Mouse (Mus musculus) kidney, adult 8-10 months (tissue): Measurements from ENCODE around the gene Rbpj.
A peak's percentile ranks its signal among the peaks of the same experiment; 100 is the strongest.

Experiments used
- DNase-seq, 2 experiments: peaks; one replicate each; pipeline ENCODE4 v3.0.0; 2022

Gene Rbpj

DNA sequence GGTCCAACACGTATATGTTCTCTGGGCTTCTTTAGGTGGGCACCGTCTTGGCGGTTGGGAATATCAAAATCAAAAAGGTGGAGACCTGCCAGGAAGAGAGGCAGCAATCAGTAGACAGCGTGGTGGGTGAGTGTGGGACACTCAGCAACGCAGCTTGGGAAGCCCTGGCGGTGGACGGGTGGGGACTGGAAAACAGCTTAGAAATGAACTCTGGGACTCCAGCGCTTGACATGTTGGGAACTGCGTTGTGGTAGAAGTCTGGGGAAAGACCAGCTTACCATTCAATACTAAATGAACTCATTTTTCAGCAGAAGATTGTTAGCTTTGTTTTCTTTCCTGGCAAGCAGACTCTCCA, 3.8 kb downstream of the Rbpj start:
- DNase-seq, result no peak

- DNase-seq, result peak in 1 of 2 experiments; percentile 18
Measured at GRCm38 (mm10) chr5:53470141-53471079, 4.5 kb downstream of the Rbpj start.

GRCm38 (mm10) chr5:53472485-53472884, 6.5 kb downstream of the Rbpj start:
- DNase-seq, result no peak

DNA sequence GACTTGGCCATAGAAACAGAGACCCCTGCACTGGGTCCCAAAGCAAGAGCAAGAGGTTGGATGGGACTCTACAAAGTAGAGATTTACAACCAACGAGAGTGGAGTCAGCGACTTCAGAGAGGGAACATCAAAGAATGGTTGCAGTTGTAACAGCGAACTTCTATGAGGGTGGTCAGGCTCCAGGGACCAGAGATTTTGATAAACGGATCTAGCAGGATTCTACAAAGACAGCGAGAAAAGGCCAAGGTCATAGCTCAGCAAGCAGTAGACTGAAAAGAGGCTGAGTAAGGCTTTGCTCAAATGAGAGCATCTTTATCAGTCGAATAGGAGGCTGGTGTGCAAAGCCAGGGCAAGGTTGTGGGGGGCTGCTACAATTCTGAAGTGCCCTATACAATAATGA, 13.2 kb downstream of the Rbpj start:
- no peak for DNase-seq

- no peak for DNase-seq
Measured at GRCm38 (mm10) chr5:53479891-53480290, 13.9 kb downstream of the Rbpj start.

DNA sequence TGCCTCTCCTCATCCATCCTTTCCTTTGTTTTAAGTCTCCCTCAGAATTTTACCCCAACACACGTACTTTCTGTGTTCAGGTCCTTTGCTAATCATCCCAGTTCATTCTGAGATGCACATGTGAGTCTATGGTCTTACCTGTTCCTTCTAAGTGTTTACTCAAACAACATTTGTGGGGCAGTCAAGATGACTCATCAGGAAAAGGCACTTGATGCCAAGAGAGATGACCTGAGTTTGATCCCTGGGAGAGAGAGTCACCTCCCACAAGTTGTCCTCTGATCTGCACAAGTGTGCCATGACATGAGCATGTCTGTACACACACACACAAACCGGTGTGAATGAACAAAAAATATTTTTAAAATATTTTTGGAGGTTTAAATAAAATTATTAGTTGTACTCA, 15.1 kb downstream of the Rbpj start:
- no peak for DNase-seq

DNA sequence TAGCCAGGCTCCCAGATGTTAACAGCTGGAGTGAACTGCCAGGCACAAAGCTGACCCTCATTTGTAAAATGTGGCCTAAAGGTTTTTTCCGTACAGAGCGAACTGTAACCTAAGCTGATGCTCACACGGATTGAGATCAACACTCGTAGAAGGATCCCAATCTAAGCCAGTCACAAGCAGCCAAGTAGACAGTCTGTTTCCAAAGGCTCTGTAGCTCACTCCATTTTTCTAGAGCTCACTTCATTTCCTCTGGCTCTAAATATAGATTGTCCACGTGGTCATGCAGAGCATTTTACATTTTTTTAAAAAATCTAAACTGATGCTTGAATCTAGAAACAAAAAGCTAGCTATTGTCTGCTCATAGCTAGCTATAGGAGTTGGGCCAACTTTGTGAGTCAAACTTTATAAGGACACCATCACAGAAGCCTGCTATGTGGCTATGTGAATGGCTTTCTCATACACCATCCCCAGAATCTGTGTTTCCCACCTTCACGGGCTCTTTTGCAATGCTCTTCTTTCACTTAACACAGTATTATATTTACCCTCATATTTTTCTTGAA, 19.2 kb downstream of the Rbpj start:
- no peak for DNase-seq

GRCm38 (mm10) chr5:53485934-53486475, 20.1 kb downstream of the Rbpj start:
- DNase-seq, result no peak

DNA sequence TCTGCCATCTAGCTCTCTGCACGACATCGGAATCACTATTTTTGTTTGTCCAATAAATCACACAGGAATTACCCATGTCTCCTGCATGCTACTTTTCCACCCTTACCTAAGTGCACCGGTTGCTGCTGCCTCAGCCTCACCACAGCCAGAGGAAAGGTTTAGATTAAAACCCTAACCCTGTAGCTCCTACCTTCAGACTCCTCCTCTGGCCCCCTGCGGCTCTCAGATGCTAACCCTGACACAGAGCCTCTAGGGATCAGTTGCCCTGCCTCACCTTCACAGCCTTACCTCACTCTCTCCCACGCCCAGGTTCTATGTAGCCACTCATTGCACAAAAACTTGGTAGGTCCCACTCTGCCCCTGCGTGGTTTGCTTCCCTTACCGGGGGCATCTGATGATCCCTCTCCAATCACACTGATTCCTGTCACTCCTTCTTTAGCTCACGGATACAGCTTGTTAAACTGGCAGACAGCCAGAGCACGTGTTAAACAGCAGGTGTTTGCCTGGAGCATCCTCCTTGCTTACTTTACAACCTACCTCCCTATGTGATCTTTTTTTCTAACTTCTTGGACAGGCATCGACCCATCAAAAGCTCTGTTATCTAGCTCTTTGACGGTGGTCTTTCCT, 21.1 kb downstream of the Rbpj start:
- no peak for DNase-seq

DNA sequence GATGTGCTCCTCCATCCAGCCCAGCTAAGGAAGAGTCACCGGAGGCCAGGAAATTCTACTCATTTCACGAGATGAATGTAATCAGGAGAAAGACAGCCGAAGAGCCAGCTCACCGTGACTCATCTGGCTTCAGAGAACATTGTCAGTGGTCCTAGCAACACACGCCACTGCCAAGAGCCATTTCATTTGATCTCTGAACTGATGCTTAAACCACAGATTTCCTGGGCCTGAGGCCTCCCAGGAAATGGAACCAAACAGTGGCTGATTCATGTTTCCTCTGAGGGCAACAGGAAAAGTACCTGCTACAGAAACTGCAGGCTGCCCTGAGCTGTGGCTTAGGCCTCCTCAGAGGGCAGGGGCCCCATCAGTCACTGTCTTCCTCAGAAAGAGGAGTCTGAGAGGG, 24.7 kb downstream of the Rbpj start:
- no peak for DNase-seq

- DNase-seq, result no peak
Measured at GRCm38 (mm10) chr5:53493756-53494155, 27.8 kb downstream of the Rbpj start.

GRCm38 (mm10) chr5:53494536-53495159, 28.7 kb downstream of the Rbpj start:
- DNase-seq, result no peak

DNA sequence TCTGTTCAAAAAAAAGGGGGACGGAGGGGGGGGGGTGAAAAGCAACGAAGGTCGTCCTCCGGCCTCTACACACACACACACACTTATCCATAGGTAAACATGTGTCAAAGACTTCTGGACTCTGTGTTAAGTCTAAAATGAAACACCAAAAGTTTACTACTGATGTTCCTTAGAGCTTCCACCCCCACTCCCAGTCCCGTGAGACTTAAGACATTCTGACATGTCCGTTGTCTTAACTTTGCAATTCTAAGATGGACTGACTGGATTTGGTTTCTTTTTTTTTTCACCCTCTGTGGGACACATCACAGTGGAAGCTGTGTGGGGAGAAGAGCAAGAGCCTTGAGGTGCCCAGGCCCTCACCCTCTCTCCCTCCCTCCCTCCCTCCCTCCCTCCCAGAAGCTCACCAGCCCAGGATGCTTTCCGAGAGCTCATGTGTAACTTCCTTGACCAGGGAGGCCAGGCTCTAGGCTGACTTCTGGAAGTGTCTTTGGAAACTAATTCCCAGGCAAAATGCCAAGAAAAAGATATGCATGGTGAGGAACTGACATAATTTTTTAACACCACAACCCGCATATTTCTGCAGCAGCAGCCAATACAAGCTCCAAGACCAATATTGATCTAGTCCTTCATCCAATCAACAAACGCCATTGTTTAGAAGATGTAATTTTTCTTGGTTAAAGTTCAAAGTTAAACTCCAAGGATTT, 31.0 kb downstream of the Rbpj start:
- DNase-seq, result peak in 1 of 2 experiments; percentile 61

GRCm38 (mm10) chr5:53499571-53499970, 33.6 kb downstream of the Rbpj start:
- DNase-seq, result no peak

DNA sequence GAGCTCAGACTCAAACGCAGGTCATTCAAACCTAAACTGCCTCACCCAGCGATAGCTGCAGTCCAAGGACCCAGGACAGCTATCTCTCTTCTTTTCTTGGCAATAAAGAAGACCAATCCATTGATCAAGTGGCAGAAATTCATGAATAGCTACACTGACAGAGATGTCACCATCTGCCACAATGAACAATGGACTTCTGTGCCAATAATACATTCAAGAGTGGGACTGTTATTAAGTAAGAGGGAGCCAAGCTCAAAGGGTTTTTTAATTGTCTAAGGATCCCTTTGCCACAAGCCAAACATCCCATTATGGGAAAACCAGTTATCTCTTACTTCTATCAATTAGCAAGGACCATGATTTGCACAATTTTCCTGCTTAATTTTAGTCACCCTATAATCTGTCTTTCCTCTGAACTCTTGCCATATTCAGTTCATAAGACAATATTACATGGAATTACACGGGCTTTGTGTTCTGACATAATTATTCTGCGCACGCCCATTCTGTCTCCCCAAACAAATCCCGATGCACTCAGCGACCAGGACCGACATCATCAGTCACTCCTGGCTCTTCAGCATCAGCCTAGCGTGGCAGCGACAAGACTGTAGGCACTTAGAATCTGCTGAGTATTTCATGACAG, 34.7 kb downstream of the Rbpj start:
- DNase-seq, result no peak

- no peak for DNase-seq
Measured at GRCm38 (mm10) chr5:53503261-53503660, 37.3 kb downstream of the Rbpj start.

GRCm38 (mm10) chr5:53505751-53506150, 39.8 kb downstream of the Rbpj start:
- DNase-seq, result no peak

- no peak for DNase-seq
Measured at GRCm38 (mm10) chr5:53507371-53507770, 41.4 kb downstream of the Rbpj start.

DNA sequence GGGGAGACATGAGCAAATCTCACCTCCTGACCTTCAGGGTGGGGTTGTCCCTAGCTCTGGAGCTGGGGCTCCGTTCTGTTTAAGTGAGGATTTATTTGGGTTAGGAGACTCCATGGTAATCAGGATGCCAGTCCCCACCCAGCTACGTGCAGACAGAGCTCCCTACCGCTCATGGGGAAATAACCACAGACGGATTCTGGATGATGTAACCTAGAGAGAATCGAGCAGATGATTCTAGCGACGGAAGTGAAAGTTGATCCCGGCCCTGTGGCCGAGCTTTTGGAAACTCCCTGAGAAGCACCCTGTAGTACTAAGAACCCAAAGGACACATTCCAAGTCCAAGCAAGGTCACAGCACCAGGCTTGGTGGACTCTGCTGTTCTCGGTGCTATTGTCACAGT, 43.5 kb downstream of the Rbpj start:
- peak in 1 of 2 experiments; percentile 11 for DNase-seq

DNA sequence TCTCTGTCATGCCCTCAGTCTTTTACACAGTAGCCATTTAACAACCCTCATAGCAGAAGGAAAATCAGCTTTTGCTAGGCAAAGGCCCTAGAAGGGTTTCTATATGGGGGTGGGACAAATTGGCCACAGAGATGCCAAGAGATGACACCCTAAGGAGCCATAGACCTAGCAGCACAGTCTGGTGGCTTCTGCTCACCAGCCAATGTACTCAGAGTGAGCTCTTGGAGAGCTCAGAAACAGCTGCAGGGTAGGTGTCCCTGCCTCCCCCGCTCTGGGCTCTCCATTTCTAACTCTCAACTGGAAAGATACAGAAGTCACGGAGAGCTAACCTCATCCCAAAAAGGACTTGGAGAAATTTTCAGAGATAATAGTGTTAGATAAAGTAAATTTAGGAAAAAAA, 44.0 kb downstream of the Rbpj start:
- DNase-seq, result no peak

DNA sequence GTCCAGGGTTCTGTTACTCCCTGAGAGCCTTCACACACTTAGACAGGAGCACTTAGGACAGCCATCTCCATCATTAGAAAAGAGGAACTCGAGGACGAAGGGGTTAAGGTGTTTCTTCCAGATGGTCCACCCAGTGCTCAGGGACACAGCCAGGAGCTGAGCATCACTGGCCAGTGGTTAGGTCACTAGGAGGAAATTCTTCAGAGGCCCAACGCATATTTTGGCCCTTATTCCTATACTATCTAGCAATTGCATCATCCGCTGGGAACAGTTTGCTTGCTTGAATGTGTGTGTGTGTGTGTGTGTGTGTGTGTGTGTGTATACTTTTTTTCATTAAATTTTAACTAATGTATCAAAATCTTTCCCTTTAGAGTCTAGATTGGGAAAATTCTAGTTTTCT, 45.5 kb downstream of the Rbpj start:
- DNase-seq, result no peak

DNA sequence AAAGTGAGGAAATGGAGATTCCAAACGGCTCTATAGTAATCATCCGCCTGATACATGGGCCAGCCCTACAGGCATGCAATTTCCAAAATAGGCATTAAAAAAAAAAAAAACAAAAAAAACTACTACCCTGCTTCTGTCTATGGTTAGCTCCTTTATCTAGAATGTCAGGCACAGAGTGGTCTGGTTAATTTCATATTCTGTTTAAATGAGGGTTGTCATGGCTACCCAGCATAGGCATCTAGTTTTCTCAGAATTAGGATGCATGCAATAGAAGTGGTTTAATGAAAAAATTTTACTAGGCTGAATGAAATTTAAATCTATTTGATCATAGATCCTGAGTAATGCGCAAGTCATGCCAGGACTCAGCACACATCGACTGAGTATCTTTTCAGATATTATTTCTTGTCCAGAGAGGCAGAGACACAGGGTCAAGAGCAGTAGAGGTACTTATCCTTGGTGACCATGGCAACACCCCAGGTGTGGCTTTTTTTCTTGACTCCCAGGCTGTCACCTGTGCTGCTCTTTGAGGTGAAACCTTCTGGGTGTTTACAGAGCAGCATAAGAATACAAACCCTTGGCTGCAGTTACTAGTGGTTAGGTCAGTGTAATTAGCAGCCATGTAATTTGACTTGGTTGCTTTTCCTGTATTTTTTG, 49.1 kb downstream of the Rbpj start:
- no peak for DNase-seq
